Mouse (Mus musculus) splenic B cell, adult 2 months (primary cell): ENCODE results near the gene Antxr1.

Experiments used
- DNase-seq: peaks from one replicate; pipeline ENCODE4 v3.0.0-alpha.2; 2011; ENCODE audit warnings: low read depth, low spot score
- H3K27me3 ChIP-seq: 2 replicates; pipeline ENCODE4 v1.6.1; 2012; ENCODE audit warnings: mild to moderate bottlenecking, low read length, moderate library complexity, mixed read lengths; ENCODE audit not compliant: control insufficient read depth, poor library complexity, insufficient read depth, severe bottlenecking
- H3K36me3 ChIP-seq: 2 replicates; pipeline ENCODE4 v1.6.1; 2012; ENCODE audit warnings: mild to moderate bottlenecking, low read length, moderate library complexity, mixed read lengths; ENCODE audit not compliant: control insufficient read depth, poor library complexity, insufficient read depth, severe bottlenecking

Antxr1 gene

GRCm38 (mm10) chr6:87165536-87166311, 169.9 kb downstream of the Antxr1 start:
- Histone ChIP-seq H3K36me3 (no peaks in the 10 kb centered on the region), H3K27me3 (no peaks in the 10 kb centered on the region)
- no peak for DNase-seq

- no peaks in the 10 kb centered on the region for H3K36me3 ChIP-seq
- no peaks in the 10 kb centered on the region for H3K27me3 ChIP-seq
- DNase-seq: peak; percentile 65
These were observed 174.0 kb downstream of the Antxr1 start for GRCm38 (mm10) chr6:87161391-87162263.

GRCm38 (mm10) chr6:87160196-87160595, 175.4 kb downstream of the Antxr1 start:
- Histone ChIP-seq H3K36me3 (no peaks in the 10 kb centered on the region), H3K27me3 (no peaks in the 10 kb centered on the region)
- no peak for DNase-seq

GRCm38 (mm10) chr6:87158062-87158623, 177.5 kb downstream of the Antxr1 start:
- no peaks in the 10 kb centered on the region for H3K36me3 ChIP-seq
- DNase-seq: no peak
- H3K27me3 ChIP-seq: no peaks in the 10 kb centered on the region

GRCm38 (mm10) chr6:87153836-87154235, 181.8 kb downstream of the Antxr1 start:
- Histone ChIP-seq H3K36me3 (no peaks in the 10 kb centered on the region), H3K27me3 (no peaks in the 10 kb centered on the region)
- no peak for DNase-seq

- DNase-seq: no peak
- Histone ChIP-seq H3K36me3 (no peaks in the 10 kb centered on the region), H3K27me3 (no peaks in the 10 kb centered on the region)
These were observed 182.4 kb downstream of the Antxr1 start for GRCm38 (mm10) chr6:87153231-87153580.

GRCm38 (mm10) chr6:87152461-87153230, 183.0 kb downstream of the Antxr1 start:
- no peaks in the 10 kb centered on the region for H3K27me3 ChIP-seq
- peak; percentile 95 for DNase-seq
- H3K36me3 ChIP-seq: no peaks in the 10 kb centered on the region

- Histone ChIP-seq H3K27me3 (no peaks in the 10 kb centered on the region), H3K36me3 (no peaks in the 10 kb centered on the region)
- DNase-seq: no peak
These were observed 184.2 kb downstream of the Antxr1 start for GRCm38 (mm10) chr6:87151427-87151826.

GRCm38 (mm10) chr6:87150471-87150870, 185.2 kb downstream of the Antxr1 start:
- no peak for DNase-seq
- no peaks in the 10 kb centered on the region for H3K36me3 ChIP-seq

GRCm38 (mm10) chr6:87147921-87148320, 187.7 kb downstream of the Antxr1 start:
- no peak for DNase-seq
- no peaks in the 10 kb centered on the region for H3K27me3 ChIP-seq
- H3K36me3 ChIP-seq: no peaks in the 10 kb centered on the region

More at GRCm38 (mm10) chr6:87150471-87150870, 185.2 kb downstream of the Antxr1 start:
- no peaks in the 10 kb centered on the region for H3K27me3 ChIP-seq

- DNase-seq: no peak
- H3K27me3 ChIP-seq: no peaks in the 10 kb centered on the region
- no peaks in the 10 kb centered on the region for H3K36me3 ChIP-seq
These were observed 192.0 kb downstream of the Antxr1 start for GRCm38 (mm10) chr6:87143594-87143993.

GRCm38 (mm10) chr6:87142239-87142638, 193.4 kb downstream of the Antxr1 start:
- no peak for DNase-seq
- Histone ChIP-seq H3K36me3 (no peaks in the 10 kb centered on the region), H3K27me3 (no peaks in the 10 kb centered on the region)

GRCm38 (mm10) chr6:87139796-87140553, 195.6 kb downstream of the Antxr1 start:
- Histone ChIP-seq H3K36me3 (no peaks in the 10 kb centered on the region), H3K27me3 (no peaks in the 10 kb centered on the region)
- DNase-seq: no peak

GRCm38 (mm10) chr6:87138479-87138878, 197.1 kb downstream of the Antxr1 start:
- no peaks in the 10 kb centered on the region for H3K36me3 ChIP-seq
- no peak for DNase-seq
- H3K27me3 ChIP-seq: no peaks in the 10 kb centered on the region
